Comparison of ENCODE assay signal across 14 mouse cellular contexts in the genomic region with DNA sequence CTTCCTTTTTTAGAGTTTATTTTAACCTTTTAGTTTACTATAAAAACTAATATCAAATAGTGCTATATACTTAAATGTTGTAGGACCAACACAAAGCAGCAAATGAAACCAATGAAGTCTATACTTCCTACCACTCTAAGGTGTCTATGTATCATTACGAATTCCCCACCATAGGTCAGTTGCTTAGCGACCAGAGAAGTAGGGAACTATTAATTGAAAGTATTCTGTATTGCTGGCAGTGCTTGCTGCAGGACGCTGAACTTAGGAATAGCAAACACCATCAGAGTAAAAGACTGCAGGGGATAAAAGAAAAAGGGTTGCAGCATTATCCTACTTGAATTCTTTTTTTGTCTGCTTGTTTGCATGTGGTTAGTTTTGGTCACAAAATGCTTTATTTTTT.
DNase-seq lines count a peak whose midpoint lies in the region; ATAC-seq and TF ChIP-seq lines count a peak whose summit lies in the region.
"Had no signal": no experiment of that assay in that cellular context is flagged by ENCODE, and none has a peak within 500 bp of the region (broad histone marks: within the 10 kb centered on the region; RNA-seq: fewer than 3 reads in every experiment).

No protein-coding gene starts in this region.

- 50% methylated on average over 3 of the region's 3 CpGs for WGBS in hindbrain, embryonic 12.5 days
- 22% methylated on average over 3 of the region's 3 CpGs for WGBS in midbrain, embryonic 15.5 days
- 68% methylated on average over 3 of the region's 3 CpGs for WGBS in liver, embryonic 11.5 days

- ATAC-seq in hindbrain, embryonic 12.5 days (ENCODE audit: low FRiP score), result peak; percentile 66; the same call in 1 of the 2 replicates
- ATAC-seq in midbrain, embryonic 15.5 days (replicated peaks), result peak; percentile 94
- ATAC-seq in megakaryocyte progenitor cell, adult 5-6 weeks (replicated peaks; ENCODE audit: poor library complexity), result no peak
- no peak for ATAC-seq in liver, embryonic 11.5 days (replicated peaks; ENCODE audit: low FRiP score)

- no peaks in the 10 kb centered on the region for H3K27me3 ChIP-seq in hindbrain, embryonic 12.5 days
- H3K27me3 ChIP-seq in midbrain, embryonic 15.5 days (replicated peaks), result no peaks in the 10 kb centered on the region
- no peaks in the 10 kb centered on the region for H3K27me3 ChIP-seq in liver, embryonic 11.5 days (replicated peaks; ENCODE audit: control insufficient read depth, insufficient read depth, low read length)
- H3K27me3 ChIP-seq: embryonic facial prominence, embryonic 12.5 days; liver, embryonic 13.5 days had no signal

- no peak for TF ChIP-seq CTCF in layer of hippocampus, adult 2 months (conservative IDR thresholded peaks at IDR 0.05)

- DNase-seq in layer of hippocampus, adult 2 months (ENCODE audit: low spot score in 2 of 2), result peak in 1 of 2 experiments; percentile 18
- DNase-seq in layer of hippocampus, postnatal 10 days (ENCODE audit: low spot score in 2 of 2), result no peak
- DNase-seq in brain, embryonic 18.5 days (ENCODE audit: low read depth, low spot score), result peak; percentile 22
- no peak for DNase-seq in liver, embryonic 11.5 days (ENCODE audit: low spot score)
- DNase-seq in testis, postnatal 14 days (ENCODE audit: low spot score), result no peak
- DNase-seq: B cell, adult 2 months; cerebellum, postnatal 14 days; heart, adult 2 months; liver, embryonic 13.5 days had no signal

- H3K9me3 ChIP-seq in hindbrain, embryonic 12.5 days (replicated peaks), result no peaks in the 10 kb centered on the region
- no peaks in the 10 kb centered on the region for H3K9me3 ChIP-seq in midbrain, embryonic 15.5 days
- H3K9me3 ChIP-seq in liver, embryonic 11.5 days (ENCODE audit: control insufficient read depth, low read length), result no peaks in the 10 kb centered on the region
- H3K9me3 ChIP-seq: embryonic facial prominence, embryonic 12.5 days; limb, embryonic 10.5 days; liver, embryonic 13.5 days had no signal

- peak overlapping the region; percentile 43 for H3K27ac ChIP-seq in layer of hippocampus, adult 2 months
- H3K27ac ChIP-seq in hindbrain, embryonic 12.5 days, result no peak overlapping the region
- H3K27ac ChIP-seq in midbrain, embryonic 15.5 days, result no peak overlapping the region
- H3K27ac ChIP-seq in liver, embryonic 11.5 days (ENCODE audit: low read depth, low read length), result no peak overlapping the region
- H3K27ac ChIP-seq: embryonic facial prominence, embryonic 12.5 days; heart, adult 2 months; limb, embryonic 10.5 days; liver, embryonic 13.5 days had no signal

- no peak overlapping the region for H3K9ac ChIP-seq in hindbrain, embryonic 12.5 days
- H3K9ac ChIP-seq in midbrain, embryonic 15.5 days, result no peak overlapping the region
- H3K9ac ChIP-seq in liver, embryonic 11.5 days (ENCODE audit: low read depth, low read length), result no peak overlapping the region
- H3K9ac ChIP-seq: embryonic facial prominence, embryonic 12.5 days; liver, embryonic 13.5 days had no signal

- H3K4me1 ChIP-seq in hindbrain, embryonic 12.5 days, result no peaks in the 10 kb centered on the region
- H3K4me1 ChIP-seq in midbrain, embryonic 15.5 days, result no peaks in the 10 kb centered on the region
- H3K4me1 ChIP-seq in liver, embryonic 11.5 days (replicated peaks; ENCODE audit: control insufficient read depth, insufficient read depth, low read length), result no peaks in the 10 kb centered on the region
- H3K4me1 ChIP-seq: embryonic facial prominence, embryonic 12.5 days; limb, embryonic 10.5 days; liver, embryonic 13.5 days had no signal

- no peak overlapping the region for H3K4me2 ChIP-seq in hindbrain, embryonic 12.5 days (replicated peaks)
- H3K4me2 ChIP-seq in midbrain, embryonic 15.5 days, result no peak overlapping the region
- no peak overlapping the region for H3K4me2 ChIP-seq in liver, embryonic 11.5 days
- H3K4me2 ChIP-seq: embryonic facial prominence, embryonic 12.5 days; liver, embryonic 13.5 days had no signal

- no peaks in the 10 kb centered on the region for H3K36me3 ChIP-seq in hindbrain, embryonic 12.5 days
- no peaks in the 10 kb centered on the region for H3K36me3 ChIP-seq in midbrain, embryonic 15.5 days (replicated peaks)
- no peaks in the 10 kb centered on the region for H3K36me3 ChIP-seq in liver, embryonic 11.5 days (ENCODE audit: control insufficient read depth, insufficient read depth, low read length)
- H3K36me3 ChIP-seq: embryonic facial prominence, embryonic 12.5 days; limb, embryonic 10.5 days; liver, embryonic 13.5 days had no signal

- H3K4me3 ChIP-seq in layer of hippocampus, adult 2 months, result no peak overlapping the region
- H3K4me3 ChIP-seq in hindbrain, embryonic 12.5 days, result no peak overlapping the region
- H3K4me3 ChIP-seq in midbrain, embryonic 15.5 days, result no peak overlapping the region
- H3K4me3 ChIP-seq in liver, embryonic 11.5 days (ENCODE audit: low read depth, low read length), result no peak overlapping the region
- H3K4me3 ChIP-seq: embryonic facial prominence, embryonic 12.5 days; heart, adult 2 months; limb, embryonic 10.5 days; liver, embryonic 13.5 days had no signal

Comparison
In these comparisons a context has a peak if more than half of its experiments do, and no peak if none do; other contexts are left out.
1. ATAC-seq: peak in hindbrain, embryonic 12.5 days (single experiment) and midbrain, embryonic 15.5 days (single experiment); none in megakaryocyte progenitor cell, adult 5-6 weeks (single experiment) and liver, embryonic 11.5 days (single experiment).